Mouse (Mus musculus) kidney, postnatal 0 days (tissue): ENCODE measurements at regions not wholly inside any gene's neighbourhood (a gene's known extent, or its start where the extent isn't known, plus 50 kb on each side); places are given as distances from the start of the nearest gene placed in this dataset.

Experiments
- ATAC-seq: fragments of 200-750 bp; cut with Nextera tagmentation; replicated peaks from 2 replicates; pipeline ENCODE4 v1.8.0; 2017; ENCODE audit warnings: low read depth, moderate number of reproducible peaks, moderate TSS enrichment, moderate library complexity; ENCODE audit not compliant: low FRiP score
- DNase-seq: peaks from one replicate; pipeline ENCODE4 v3.0.0-alpha.2; 2016; ENCODE audit warnings: low spot score
- H3K27ac ChIP-seq: fragments of 300-500 bp; sonication (generic); 2 replicates; pipeline ENCODE4 v1.5.1; 2014; ENCODE audit warnings: mild to moderate bottlenecking
- H3K27me3 ChIP-seq: fragments of 300-500 bp; sonication (generic); 2 replicates; pipeline ENCODE4 v1.6.1; 2014; ENCODE audit warnings: low read length, mixed read lengths; ENCODE audit not compliant: insufficient read depth
- H3K36me3 ChIP-seq: fragments of 300-500 bp; sonication (generic); 2 replicates; pipeline ENCODE4 v1.6.1; 2014; ENCODE audit warnings: low read length, mixed read lengths; ENCODE audit not compliant: insufficient read depth
- H3K4me1 ChIP-seq: fragments of 300-500 bp; sonication (generic); replicated peaks from 2 replicates; pipeline ENCODE4 v1.6.1; 2014; ENCODE audit warnings: antibody characterized with exemption, low read length, mixed read lengths; ENCODE audit not compliant: insufficient read depth
- H3K4me2 ChIP-seq: fragments of 300-500 bp; sonication (generic); 2 replicates; pipeline ENCODE4 v1.6.1; 2014; ENCODE audit warnings: mild to moderate bottlenecking, low read length, moderate library complexity, mixed read lengths
- H3K4me3 ChIP-seq: fragments of 300-500 bp; sonication (generic); replicated peaks from 2 replicates; pipeline ENCODE4 v1.5.1; 2014; ENCODE audit warnings: low read depth, low read length
- H3K9ac ChIP-seq: fragments of 300-500 bp; sonication (generic); 2 replicates; pipeline ENCODE4 v1.6.1; 2014; ENCODE audit warnings: low read depth, low read length
- H3K9me3 ChIP-seq: fragments of 300-500 bp; sonication (generic); replicated peaks from 2 replicates; pipeline ENCODE4 v1.6.1; 2016; ENCODE audit warnings: low read length, inconsistent platforms, mixed read lengths
- CTCF ChIP-seq: IDR thresholded peaks from 2 replicates; pipeline ENCODE4 v1.5.1; 2016; ENCODE audit warnings: antibody characterized with exemption, low read depth, mild to moderate bottlenecking, moderate library complexity
- WGBS: fragments of 180-500 bp; shearing (Covaris S2); extraction: QIAGEN DNeasy Blood & Tissue Kit; methylation state at CpG from one replicate; pipeline ENCODE4 v1.1.7; 2014; 5-methylcytosine and 5-hydroxymethylcytosine counted together

- Histone ChIP-seq H3K4me1 (no peaks in the 10 kb centered on the region), H3K27me3 (no peaks in the 10 kb centered on the region), H3K9ac (no peak overlapping the region), H3K9me3 (no peaks in the 10 kb centered on the region), H3K4me3 (no peak overlapping the region), H3K27ac (no peak overlapping the region), H3K4me2 (no peak overlapping the region), H3K36me3 (no peaks in the 10 kb centered on the region)
- no peak for DNase-seq
- no peak for ATAC-seq
- no peak for TF ChIP-seq CTCF
These were observed 430.0 kb upstream of the Gm20594 start for GRCm38 (mm10) chr6:79387732-79388131.

DNA sequence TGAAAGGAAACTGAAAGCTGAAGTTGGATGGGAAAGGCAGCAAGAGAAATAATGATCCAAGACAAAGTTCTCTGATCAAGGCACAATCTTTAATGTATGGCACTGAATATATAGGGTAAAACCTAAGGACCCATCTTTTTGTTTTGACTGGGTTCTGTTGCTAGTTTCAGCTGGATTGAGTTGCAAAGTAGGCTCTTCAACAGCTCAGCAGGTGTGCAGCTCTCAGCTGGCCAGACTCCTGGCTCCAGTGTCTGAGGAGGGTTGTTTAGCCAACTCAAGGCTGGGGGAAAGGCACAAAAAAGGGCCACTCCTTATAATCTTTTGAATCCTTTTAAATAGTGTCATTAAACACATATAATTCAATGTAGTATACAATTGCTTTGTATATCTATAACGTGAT is 416.6 kb upstream of the Gm20594 start:
- no peak overlapping the region for H3K27ac ChIP-seq
- no peak overlapping the region for H3K4me3 ChIP-seq
- no peaks in the 10 kb centered on the region for H3K36me3 ChIP-seq
- no peak overlapping the region for H3K4me2 ChIP-seq
- H3K27me3 ChIP-seq: no peaks in the 10 kb centered on the region
- H3K9me3 ChIP-seq: no peaks in the 10 kb centered on the region
- no peak overlapping the region for H3K9ac ChIP-seq
- TF ChIP-seq CTCF: no peak
- H3K4me1 ChIP-seq: no peaks in the 10 kb centered on the region
- no peak for ATAC-seq
- DNase-seq: no peak
- 19% methylated on average over 1 of the region's 1 CpGs for WGBS

DNA sequence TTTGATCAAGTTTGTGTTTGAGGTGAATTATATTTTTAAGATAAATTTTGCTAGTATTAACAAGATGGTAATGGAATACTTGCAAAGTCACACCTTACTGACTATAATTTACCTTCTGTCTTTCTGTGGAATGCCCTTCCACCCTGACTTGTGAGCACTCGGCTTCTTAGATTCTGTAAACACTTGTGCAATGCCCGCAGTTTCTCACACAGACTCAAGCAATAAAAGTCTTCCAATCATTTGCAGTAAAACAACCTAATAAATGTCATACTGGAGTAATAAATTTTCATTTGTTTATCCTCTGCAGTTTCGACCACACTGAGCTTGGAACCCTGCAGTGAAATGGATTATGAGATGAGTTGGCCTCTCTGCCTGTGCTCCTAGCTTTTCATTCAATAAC is 408.8 kb upstream of the Gm20594 start:
- no peaks in the 10 kb centered on the region for H3K4me1 ChIP-seq
- DNase-seq (no peak), ATAC-seq (no peak)
- no peak overlapping the region for H3K27ac ChIP-seq
- no peaks in the 10 kb centered on the region for H3K9me3 ChIP-seq
- H3K4me2 ChIP-seq: no peak overlapping the region
- H3K36me3 ChIP-seq: no peaks in the 10 kb centered on the region
- H3K4me3 ChIP-seq: no peak overlapping the region
- 13% methylated on average over 3 of the region's 3 CpGs for WGBS
- H3K27me3 ChIP-seq: no peaks in the 10 kb centered on the region
- no peak overlapping the region for H3K9ac ChIP-seq
- TF ChIP-seq CTCF: no peak

DNA sequence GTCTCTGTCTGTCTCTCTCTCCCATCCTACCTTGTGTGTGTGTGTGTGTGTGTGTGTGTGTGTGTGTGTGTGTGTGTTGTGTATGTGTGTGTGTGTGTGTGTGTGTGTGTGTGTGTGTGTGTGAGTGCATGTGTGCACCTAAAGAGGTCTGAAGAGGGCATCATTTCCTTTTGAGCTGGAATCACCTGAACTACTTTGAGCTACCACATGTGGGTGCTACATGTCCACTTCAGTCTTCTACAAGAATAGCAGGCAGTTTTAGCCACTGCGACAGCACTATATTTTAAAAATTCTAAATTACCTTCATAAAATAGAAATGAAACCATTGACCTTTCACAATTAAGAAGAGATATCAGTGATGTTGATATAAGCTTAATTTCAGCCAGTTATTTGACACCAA is 371.9 kb upstream of the Gm20594 start:
- no peak for ATAC-seq

DNA sequence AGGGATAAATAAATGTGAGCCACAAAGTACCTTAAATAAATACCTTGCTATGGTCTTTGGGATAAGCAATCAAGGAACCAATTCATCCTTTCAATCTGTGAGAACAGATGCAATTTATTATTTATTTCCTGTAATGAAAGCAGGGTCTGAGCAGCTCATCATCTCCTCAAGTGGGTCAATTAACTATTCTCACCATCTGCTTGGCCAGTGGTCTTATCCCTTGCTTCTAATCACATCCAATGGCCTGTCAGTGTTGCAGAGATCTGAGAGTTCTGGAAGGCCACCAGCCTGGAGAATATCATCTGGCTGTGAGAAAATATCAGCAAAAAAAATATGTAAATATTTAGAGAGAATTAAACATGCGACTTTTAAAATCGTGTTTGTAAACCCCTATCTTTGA is 326.5 kb upstream of the Gm20594 start:
- WGBS: 87% methylated on average over 2 of the region's 2 CpGs
- H3K9ac ChIP-seq: no peak overlapping the region
- no peak overlapping the region for H3K4me3 ChIP-seq
- TF ChIP-seq CTCF: no peak
- H3K9me3 ChIP-seq: no peaks in the 10 kb centered on the region
- H3K27ac ChIP-seq: no peak overlapping the region
- H3K4me1 ChIP-seq: no peaks in the 10 kb centered on the region
- H3K36me3 ChIP-seq: no peaks in the 10 kb centered on the region
- H3K27me3 ChIP-seq: no peaks in the 10 kb centered on the region
- no peak for ATAC-seq
- no peak overlapping the region for H3K4me2 ChIP-seq
- DNase-seq: no peak

More for the DNA sequence above, 371.9 kb upstream of the Gm20594 start:
- Histone ChIP-seq H3K27me3 (no peaks in the 10 kb centered on the region), H3K4me3 (no peak overlapping the region), H3K9me3 (no peaks in the 10 kb centered on the region), H3K4me2 (no peak overlapping the region), H3K36me3 (no peaks in the 10 kb centered on the region), H3K27ac (no peak overlapping the region), H3K9ac (no peak overlapping the region), H3K4me1 (no peaks in the 10 kb centered on the region)
- TF ChIP-seq CTCF: peak; percentile 24; the same call in 1 of the 2 replicates
- 88% methylated on average over 1 of the region's 1 CpGs for WGBS
- DNase-seq: no peak

DNA sequence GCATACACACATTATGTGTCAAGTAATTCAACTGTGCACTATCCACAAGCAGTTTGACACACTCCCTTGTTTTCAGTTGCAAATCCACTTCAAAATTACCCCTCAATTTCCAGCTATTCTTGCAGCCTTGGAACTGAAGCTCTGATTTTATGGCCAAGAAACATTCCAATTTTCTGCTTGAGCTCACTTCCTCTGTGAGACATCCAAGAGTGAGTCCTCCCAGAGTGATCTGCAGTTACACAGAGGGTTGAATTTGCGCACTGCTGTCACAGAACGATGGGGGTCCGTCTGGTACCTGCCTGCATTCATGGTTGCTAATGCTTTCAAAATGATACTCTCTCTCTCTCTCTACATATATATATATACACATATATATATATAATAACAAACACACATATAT is 317.1 kb upstream of the Gm20594 start:
- no peak overlapping the region for H3K4me2 ChIP-seq
- no peaks in the 10 kb centered on the region for H3K36me3 ChIP-seq
- DNase-seq (no peak), ATAC-seq (no peak)
- no peak for TF ChIP-seq CTCF
- no peaks in the 10 kb centered on the region for H3K4me1 ChIP-seq
- no peak overlapping the region for H3K4me3 ChIP-seq
- H3K27ac ChIP-seq: no peak overlapping the region
- WGBS: 46% methylated on average over 3 of the region's 3 CpGs
- H3K9ac ChIP-seq: no peak overlapping the region
- H3K9me3 ChIP-seq: no peaks in the 10 kb centered on the region
- no peaks in the 10 kb centered on the region for H3K27me3 ChIP-seq
